Mouse (Mus musculus) erythroblast, embryonic 14.5 days (primary cell): ENCODE results near the gene Slc35e4. TPM values are rescaled to one million over a fixed set of nuclear protein-coding genes. Genes with fewer than 3 reads are reported as not detected.

Experiments used
- H3K27me3 ChIP-seq: 2 replicates; pipeline ENCODE4 v1.6.1; 2012; ENCODE audit warnings: inconsistent platforms; ENCODE audit not compliant: control insufficient read depth
- H3K36me3 ChIP-seq: 2 replicates; pipeline ENCODE4 v1.6.1; 2012; ENCODE audit warnings: mild to moderate bottlenecking, inconsistent platforms; ENCODE audit not compliant: control insufficient read depth
- H3K4me1 ChIP-seq: 2 replicates; pipeline ENCODE4 v1.6.1; 2012; ENCODE audit warnings: inconsistent platforms; ENCODE audit not compliant: control insufficient read depth
- H3K4me3 ChIP-seq: replicated peaks from 2 replicates; pipeline ENCODE3; 2012; ENCODE audit warnings: moderate library complexity, mild to moderate bottlenecking, inconsistent platforms
- H3K9me3 ChIP-seq: 2 replicates; pipeline ENCODE4 v1.6.1; 2012; ENCODE audit warnings: low read length, inconsistent platforms, mixed read lengths; ENCODE audit not compliant: control insufficient read depth
- GATA1 ChIP-seq: IDR thresholded peaks from 2 replicates; pipeline ENCODE4 v1.6.1; 2012; ENCODE audit warnings: low read length, inconsistent platforms, mixed read lengths
- TAL1 ChIP-seq: IDR thresholded peaks from 3 replicates; pipeline ENCODE4 v1.6.1; 2012; ENCODE audit warnings: low read length, inconsistent platforms, mixed read lengths
- polyA plus RNA-seq: library from polyadenylated mRNA; stranded (reverse); fragments of >175 nt; gene quantifications from 2 replicates; pipeline ENCODE4 v1.2.3, GENCODE M21; 2012

Gene Slc35e4
- polyA plus RNA-seq, 1 experiment: 0.14 TPM

DNA sequence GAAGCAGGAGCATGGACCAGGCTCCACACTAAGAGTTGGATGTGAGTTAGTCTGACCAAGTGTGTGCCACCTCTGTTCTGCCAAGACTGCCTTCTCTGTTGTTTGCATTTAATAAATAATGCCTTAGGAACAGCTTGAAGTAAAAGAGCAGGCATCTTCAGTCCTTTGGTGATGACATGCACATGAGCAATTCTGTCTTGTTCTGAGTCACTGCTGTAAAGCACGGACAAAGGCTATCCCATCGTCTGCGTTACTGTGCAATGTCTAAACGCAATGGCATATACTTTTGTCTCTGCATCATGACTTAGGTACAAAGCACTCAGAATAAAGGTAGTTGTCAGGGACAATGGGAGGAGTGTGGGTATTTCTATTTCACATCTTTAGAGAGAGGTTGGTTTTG, 54.7 kb downstream of the Slc35e4 start:
- Histone ChIP-seq H3K9me3 (no peaks in the 10 kb centered on the region; the same call in 1 of the 2 replicates), H3K4me1 (peaks cover 12% of the 10 kb centered on the region), H3K36me3 (no peaks in the 10 kb centered on the region), H3K27me3 (peaks cover 32% of the 10 kb centered on the region), H3K4me3 (no peak overlapping the region)
- no peak for TF ChIP-seq GATA1
- TF ChIP-seq TAL1: no peak

DNA sequence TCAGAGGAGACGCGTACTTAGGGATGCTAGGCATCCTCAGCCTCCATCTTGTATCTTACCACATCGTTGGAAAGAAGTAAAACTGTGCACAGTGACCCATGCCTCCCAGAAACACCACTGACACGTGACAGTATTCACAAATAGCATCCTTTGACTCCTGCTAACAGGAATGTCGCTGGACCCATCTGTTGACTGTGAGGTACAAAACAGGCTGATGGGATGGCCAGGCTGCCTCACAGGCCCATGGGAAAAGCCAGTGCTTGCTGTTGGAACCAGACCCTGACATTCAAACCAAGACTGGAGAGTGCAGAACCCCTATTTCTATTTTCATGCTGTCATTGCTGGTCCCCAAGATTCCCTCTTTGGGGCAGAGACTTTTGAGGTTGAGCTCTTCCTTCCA, 56.6 kb downstream of the Slc35e4 start:
- Histone ChIP-seq H3K27me3 (peaks cover 13% of the 10 kb centered on the region), H3K4me1 (no peaks in the 10 kb centered on the region; the same call in 1 of the 2 replicates), H3K36me3 (no peaks in the 10 kb centered on the region), H3K9me3 (no peaks in the 10 kb centered on the region), H3K4me3 (no peak overlapping the region)
- TF ChIP-seq GATA1 (no peak), TAL1 (no peak)

Other genes with a start within 250 kb of the Slc35e4 start
- gene Osbp2, start 50.8 kb downstream of the Slc35e4 start, polyA plus RNA-seq: not detected in 2 replicates
- 0.02 TPM in 1 of 2 replicates, not detected in the other for gene 4921536K21Rik, start 19.6 kb downstream of the Slc35e4 start, polyA plus RNA-seq
- gene Dusp18, start 19.4 kb downstream of the Slc35e4 start, polyA plus RNA-seq: not detected in 2 replicates
- gene Tcn2, start 17.5 kb upstream of the Slc35e4 start, polyA plus RNA-seq: 0.07 and 0.08 TPM in 2 replicates
- 1.3 and 2.5 TPM in 2 replicates for gene Pes1, start 49.3 kb upstream of the Slc35e4 start, polyA plus RNA-seq
- gene 4930556J24Rik, start 62.1 kb upstream of the Slc35e4 start, polyA plus RNA-seq: not detected in 2 replicates
- not detected in 2 replicates for gene Gal3st1, start 69.0 kb upstream of the Slc35e4 start, polyA plus RNA-seq
- gene Sec14l4, start 116.8 kb upstream of the Slc35e4 start, polyA plus RNA-seq: 0.02 TPM in 1 of 2 replicates, not detected in the other
- not detected in 2 replicates for gene Sec14l3, start 150.2 kb upstream of the Slc35e4 start, polyA plus RNA-seq
- gene Mtfp1, start 180.8 kb upstream of the Slc35e4 start, polyA plus RNA-seq: 1.8 and 2.1 TPM in 2 replicates
- gene Sec14l2, start 208.8 kb upstream of the Slc35e4 start, polyA plus RNA-seq: 0.45 and 0.67 TPM in 2 replicates
- 0.70 and 0.83 TPM in 2 replicates for gene Rnf215, start 220.5 kb upstream of the Slc35e4 start, polyA plus RNA-seq
- gene Ccdc157, start 245.6 kb upstream of the Slc35e4 start, polyA plus RNA-seq: 0.10 and 0.11 TPM in 2 replicates
- 6.6 and 8.0 TPM in 2 replicates for gene Sf3a1, start 245.7 kb upstream of the Slc35e4 start, polyA plus RNA-seq